ENCODE assay signal across 21 mouse cellular contexts in genomic region chr12:35983472-35983871, GRCm38 (mm10). TPM values are rescaled to one million over a fixed set of nuclear protein-coding genes. Genes with fewer than 3 reads are reported as not detected.
DNase-seq lines count a peak whose midpoint lies in the region; TF ChIP-seq lines count a peak whose summit lies in the region.
"Had no signal": no experiment of that assay in that cellular context is flagged by ENCODE, and none has a peak within 500 bp of the region (broad histone marks: within the 10 kb centered on the region; RNA-seq: fewer than 3 reads in every experiment).

No protein-coding gene starts in this region.

- no peaks in the 10 kb centered on the region for H3K36me3 ChIP-seq in spleen, adult 2 months (ENCODE audit: control insufficient read depth, insufficient read depth, low read length)
- H3K36me3 ChIP-seq: embryonic facial prominence, embryonic 13.5 days; forebrain, embryonic 10.5 days; heart, embryonic 15.5 days; hindbrain, embryonic 13.5 days had no signal

- intact Hi-C loops in gastrocnemius, postnatal 14 days (cut with DNase I; ENCODE audit: low total_unique reads) = no loop called here

- WGBS in spleen, adult 2 months = 10% methylated on average over 9 of the region's 9 CpGs

- no peak for TF ChIP-seq CTCF in spleen, adult 2 months (IDR thresholded peaks at IDR 0.05; ENCODE audit: extremely low read depth, insufficient read depth, insufficient read length, insufficient replicate concordance)

- peaks cover 6% of the 10 kb centered on the region; the same call in 1 of the 2 replicates for H3K4me1 ChIP-seq in spleen, adult 2 months (ENCODE audit: control insufficient read depth, insufficient read depth, insufficient read length)

- no peaks in the 10 kb centered on the region for H3K27me3 ChIP-seq in spleen, adult 2 months (ENCODE audit: control insufficient read depth, insufficient read depth, low read length)
- H3K27me3 ChIP-seq: embryonic facial prominence, embryonic 13.5 days; heart, embryonic 15.5 days; hindbrain, embryonic 13.5 days; Patski had no signal

- no peak overlapping the region for H3K27ac ChIP-seq in spleen, adult 2 months (ENCODE audit: insufficient read depth, low read length)
- H3K27ac ChIP-seq: embryonic facial prominence, embryonic 13.5 days; forebrain, embryonic 10.5 days; heart, embryonic 15.5 days; hindbrain, embryonic 13.5 days; liver, embryonic 14.5 days had no signal

- peak; percentile 9 to 11 for DNase-seq in spleen, adult 2 months (ENCODE audit: low read depth in 1 of 2, low spot score in 2 of 2)
- no peak for DNase-seq in spleen, postnatal 4 days (ENCODE audit: low spot score in 2 of 2)
- peak; percentile 23 for DNase-seq in fat pad, adult 2 months (ENCODE audit: extremely low read depth, low read depth, low spot score)
- peak; percentile 23 to 42 for DNase-seq in monocyte, adult 2 months (ENCODE audit: low read depth in 1 of 2, low spot score in 2 of 2)
- no peak for DNase-seq in left cerebral cortex, adult 8-10 months (ENCODE audit: low spot score in 2 of 2)
- DNase-seq in gastrocnemius, postnatal 14 days = no peak
- no peak for DNase-seq in kidney, adult 18-20 months
- DNase-seq: cerebellum, adult 11 months; kidney, adult 11 months; kidney, postnatal 25 days; thymus, postnatal 25 days had no signal

- no peak overlapping the region for H3K4me3 ChIP-seq in spleen, adult 2 months (ENCODE audit: extremely low read depth, insufficient read depth, insufficient read length)
- H3K4me3 ChIP-seq: embryonic facial prominence, embryonic 13.5 days; forebrain, embryonic 10.5 days; heart, embryonic 15.5 days; hindbrain, embryonic 13.5 days had no signal

- no peak for TF ChIP-seq POLR2A in spleen, adult 2 months (IDR thresholded peaks at IDR 0.05; ENCODE audit: low read depth, low read length)

RNA-seq across cellular contexts. Expression of gene Agr2, which starts 9.2 kb away (rescaled TPM):
- 0.12 TPM in 1 of 2 replicates, not detected in the other for polyA plus RNA-seq in spleen, adult 2 months (2012; rRNA removed)
- total RNA-seq in left cerebral cortex, adult 8-10 months (2022) = not detected
- total RNA-seq in gastrocnemius, postnatal 14 days (2021) = not detected
- total RNA-seq: layer of hippocampus, postnatal 10 days; left cerebral cortex, postnatal 25 days had no signal
- polyA plus RNA-seq: forebrain, embryonic 10.5 days; hindbrain, embryonic 13.5 days; neural tube, embryonic 14.5 days had no signal

RNA-seq across cellular contexts. Expression of gene Agr3, which starts 58.1 kb away (rescaled TPM):
- polyA plus RNA-seq in spleen, adult 2 months (2012; rRNA removed) = not detected in 2 replicates
- total RNA-seq in left cerebral cortex, adult 8-10 months (2022) = not detected
- not detected for total RNA-seq in gastrocnemius, postnatal 14 days (2021)
- total RNA-seq: layer of hippocampus, postnatal 10 days; left cerebral cortex, postnatal 25 days had no signal
- polyA plus RNA-seq: forebrain, embryonic 10.5 days; heart, embryonic 15.5 days; hindbrain, embryonic 13.5 days; liver, embryonic 14.5 days; midbrain, embryonic 16.5 days; Patski had no signal

RNA-seq across cellular contexts. Expression of gene Tspan13, which starts 58.8 kb away (rescaled TPM):
- 298 and 415 TPM in 2 replicates for polyA plus RNA-seq in spleen, adult 2 months (2012; rRNA removed)
- total RNA-seq in left cerebral cortex, adult 8-10 months (2022) = 100 to 1,000 TPM; 148 to 169 (median 157) TPM
- total RNA-seq in gastrocnemius, postnatal 14 days (2021) = 10 to 100 TPM; 42.4 to 47.0 TPM

Comparison
In these comparisons a context has a peak if more than half of its experiments do, and no peak if none do; other contexts are left out.
1. DNase-seq: peak in spleen, adult 2 months (2 of 2), fat pad, adult 2 months (single experiment) and monocyte, adult 2 months (2 of 2); none in spleen, postnatal 4 days (0 of 2), left cerebral cortex, adult 8-10 months (0 of 2), gastrocnemius, postnatal 14 days (single experiment) and kidney, adult 18-20 months (single experiment).